Mouse (Mus musculus) urinary bladder, adult 18-20 months (tissue): Measurements from ENCODE around the gene Pcyt2.

ENCODE experiments used
- DNase-seq, 2 experiments: peaks; one replicate each; pipeline ENCODE4 v3.0.0; 2022; ENCODE audit warnings: low spot score in 2 of 2, mixed read lengths in 2 of 2

Pcyt2 gene

DNA sequence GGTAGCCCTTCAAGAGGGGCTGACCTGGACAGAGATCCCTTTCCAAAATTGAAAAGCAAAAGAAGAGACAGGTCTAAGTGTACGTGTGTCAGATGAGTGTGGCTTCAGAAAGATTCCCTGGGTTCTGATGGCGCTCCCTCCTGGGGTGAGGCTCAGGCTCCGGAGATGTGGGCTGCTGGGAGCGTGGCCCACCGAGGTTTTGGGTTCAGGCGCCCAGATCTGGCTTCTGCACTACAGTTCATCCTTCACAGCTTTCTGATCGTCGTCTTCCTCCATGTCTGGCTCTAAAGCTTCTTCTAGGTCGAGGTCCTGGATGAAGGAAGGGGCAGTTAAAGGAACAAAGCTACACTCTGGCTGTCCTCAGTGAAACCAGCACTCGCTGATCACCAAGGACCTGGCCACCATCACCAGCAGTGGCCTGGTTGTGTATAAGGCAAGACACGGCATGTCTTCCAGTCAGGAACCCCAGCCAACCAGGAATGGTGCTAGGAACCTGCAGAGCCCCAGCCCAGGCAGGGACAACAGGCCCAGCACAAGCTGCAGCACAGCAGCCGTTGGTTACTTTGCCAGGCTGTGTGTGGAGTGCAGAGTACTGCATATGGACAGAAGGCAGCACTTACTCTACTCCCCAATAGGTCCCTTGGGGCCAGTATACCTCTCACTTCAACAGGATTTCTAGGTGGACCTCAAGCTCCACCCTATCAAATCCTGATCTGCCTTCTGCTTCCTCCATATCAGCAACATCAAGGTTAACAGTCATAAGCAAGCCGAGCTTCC is 56.6 kb downstream of the Pcyt2 start:
- DNase-seq: no peak
